Mouse (Mus musculus) subcutaneous adipose tissue, adult 2 months (tissue): Measurements from ENCODE around the gene Sh2d1a. TPM values are rescaled to one million over a fixed set of nuclear protein-coding genes. Genes with fewer than 3 reads are reported as not detected.

Source experiments
- polyA plus RNA-seq: library from polyadenylated mRNA; depleted of rRNA; stranded (reverse); fragments of >200 nt; gene quantifications from 2 replicates; pipeline ENCODE4 v1.2.3, GENCODE M21; 2012; ENCODE audit warnings: low replicate concordance; rRNA removed

Gene Sh2d1a
- polyA plus RNA-seq = 0.68 TPM in 1 of 2 replicates, not detected in the other

GRCm38 (mm10) chrX:42502291-42503043 is at the start of gene Sh2d1a:
Gene Sh2d1a (plus strand): TSS chrX:42502453.

DNA sequence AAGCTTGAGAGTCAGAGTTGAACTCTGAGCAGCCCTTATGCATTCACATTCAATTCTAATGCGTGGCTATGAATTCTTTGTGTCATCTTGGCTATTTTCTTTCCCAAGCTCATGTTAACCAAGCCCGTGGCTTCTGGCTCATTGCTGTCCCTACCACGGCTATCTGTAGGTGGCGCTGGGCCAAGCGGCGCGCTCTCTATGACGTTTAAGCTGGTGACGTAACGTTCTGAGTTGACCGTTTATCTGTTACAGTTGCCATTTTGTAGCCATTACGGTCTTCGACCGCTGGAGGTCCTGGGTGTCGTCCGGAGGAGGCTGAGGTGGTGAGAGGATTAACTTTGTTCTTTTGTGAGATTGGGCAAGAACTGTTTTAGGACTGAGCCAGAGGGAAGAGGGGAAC is 12.8 kb upstream of the Sh2d1a start, which contains the start of gene Tex13c2:
TSS of gene Tex13c2 (plus strand) at position 246 of the 400 bp plus-strand sequence.

Other genes with a start within 250 kb of the Sh2d1a start
- not detected in 2 replicates for gene Tex13c2, start 12.8 kb upstream of the Sh2d1a start, polyA plus RNA-seq